Mouse (Mus musculus): ENCODE measurements around the gene Osbpl8. TPM values are rescaled to one million over a fixed set of nuclear protein-coding genes. Genes with fewer than 3 reads are reported as not detected.

Osbpl8 gene
- polyA plus RNA-seq, 1 experiment from 2014 or later: 20.5 TPM

DNA sequence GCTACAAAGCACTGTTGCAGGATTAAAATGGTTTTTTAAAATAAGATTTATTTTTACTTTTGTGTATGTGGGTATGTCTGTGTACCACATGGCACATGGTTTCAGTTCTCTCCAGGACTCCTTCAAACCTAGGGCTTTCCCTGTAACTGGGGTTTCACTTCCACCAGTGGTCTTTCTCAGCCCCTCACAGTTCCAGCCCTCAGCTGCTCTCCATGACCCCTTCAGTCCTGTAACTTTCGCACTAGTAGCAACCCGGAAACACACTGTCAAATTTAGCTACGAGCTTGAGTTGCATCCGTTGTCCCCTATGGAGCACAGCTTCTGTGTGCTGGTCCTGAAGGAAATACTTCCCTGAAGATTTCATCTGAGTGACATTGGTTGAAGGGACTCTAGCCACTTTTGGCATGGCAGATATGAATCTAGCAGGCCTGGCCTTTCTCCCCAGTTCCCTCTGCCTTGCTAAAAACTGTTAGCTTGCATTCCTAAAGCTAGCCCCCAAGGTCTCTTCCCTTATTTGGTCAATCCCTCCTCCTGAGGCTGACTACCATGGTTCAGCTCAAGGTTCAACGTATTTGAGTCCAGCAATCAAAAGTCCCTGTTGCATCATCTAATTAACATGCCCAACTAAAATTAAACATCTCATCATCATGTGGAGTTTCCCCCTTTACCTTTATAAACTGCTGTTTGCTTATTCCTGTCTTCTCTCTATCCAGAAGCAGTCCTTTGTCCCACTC, 4.6 kb upstream of the Osbpl8 start:
- H3K4me3 ChIP-seq (ENCODE audit: low read depth, low read length): no peak overlapping the region
- ATAC-seq (replicated peaks; ENCODE audit: insufficient number of reproducible peaks, low FRiP score, low TSS enrichment): no peak
- H3K9me3 ChIP-seq (replicated peaks; ENCODE audit: control insufficient read depth, low read length): no peaks in the 10 kb centered on the region
- no peaks in the 10 kb centered on the region for H3K27me3 ChIP-seq (ENCODE audit: control insufficient read depth, insufficient read depth, low read length)
- no peak overlapping the region for H3K4me2 ChIP-seq
- 59% methylated on average over 5 of the region's 5 CpGs for WGBS (ENCODE audit: insufficient replicate concordance)
- peaks cover 5% of the 10 kb centered on the region; the same call in 1 of the 2 replicates for H3K4me1 ChIP-seq (ENCODE audit: control insufficient read depth, insufficient read depth, low read length)
- no peaks in the 10 kb centered on the region for H3K36me3 ChIP-seq (ENCODE audit: control insufficient read depth, insufficient read depth, low read length)
- H3K27ac ChIP-seq (ENCODE audit: low read depth, low read length): no peak overlapping the region
- no peak overlapping the region for H3K9ac ChIP-seq (ENCODE audit: low read depth, low read length)

- Histone ChIP-seq H3K36me3 (ENCODE audit: control insufficient read depth, insufficient read depth, low read length) (no peaks in the 10 kb centered on the region), H3K27me3 (ENCODE audit: control insufficient read depth, insufficient read depth, low read length) (no peaks in the 10 kb centered on the region), H3K4me3 (ENCODE audit: low read depth, low read length) (no peak overlapping the region), H3K4me1 (ENCODE audit: control insufficient read depth, insufficient read depth, low read length) (peaks cover 5% of the 10 kb centered on the region; the same call in 1 of the 2 replicates), H3K9me3 (replicated peaks; ENCODE audit: control insufficient read depth, low read length) (no peaks in the 10 kb centered on the region), H3K4me2 (no peak overlapping the region), H3K27ac (ENCODE audit: low read depth, low read length) (no peak overlapping the region), H3K9ac (ENCODE audit: low read depth, low read length) (no peak overlapping the region)
- 85% methylated on average over 3 of the region's 3 CpGs for WGBS (ENCODE audit: insufficient replicate concordance)
- no peak for ATAC-seq (replicated peaks; ENCODE audit: insufficient number of reproducible peaks, low FRiP score, low TSS enrichment)
Measured at GRCm38 (mm10) chr10:111160540-111160939, 4.0 kb upstream of the Osbpl8 start.

DNA sequence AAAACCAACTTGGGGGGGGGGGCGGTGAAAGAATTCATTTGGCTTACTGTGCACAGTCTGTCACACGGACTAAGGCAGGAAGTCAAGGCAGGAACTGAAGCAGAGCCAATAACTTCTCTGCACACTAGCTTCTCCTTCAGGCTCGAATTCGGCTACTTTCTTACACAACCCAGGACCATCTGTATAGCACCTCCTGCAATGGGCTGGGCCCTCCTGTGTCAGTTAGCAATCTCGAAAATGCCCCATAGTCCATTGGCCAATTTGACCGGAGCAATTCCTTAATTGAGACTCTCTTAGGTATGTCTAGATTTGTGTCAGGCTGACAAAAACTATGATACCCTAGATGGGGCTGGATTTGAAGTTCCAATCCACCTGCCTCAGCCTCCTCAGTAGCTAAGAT, 3.2 kb upstream of the Osbpl8 start:
- Histone ChIP-seq H3K9ac (ENCODE audit: low read depth, low read length) (no peak overlapping the region), H3K27ac (ENCODE audit: low read depth, low read length) (no peak overlapping the region), H3K4me2 (no peak overlapping the region), H3K4me1 (ENCODE audit: control insufficient read depth, insufficient read depth, low read length) (peaks cover 5% of the 10 kb centered on the region), H3K4me3 (ENCODE audit: low read depth, low read length) (no peak overlapping the region), H3K27me3 (ENCODE audit: control insufficient read depth, insufficient read depth, low read length) (no peaks in the 10 kb centered on the region), H3K36me3 (ENCODE audit: control insufficient read depth, insufficient read depth, low read length) (no peaks in the 10 kb centered on the region), H3K9me3 (replicated peaks; ENCODE audit: control insufficient read depth, low read length) (no peaks in the 10 kb centered on the region)
- ATAC-seq (replicated peaks; ENCODE audit: insufficient number of reproducible peaks, low FRiP score, low TSS enrichment): no peak
- WGBS (ENCODE audit: insufficient replicate concordance): 85% methylated on average over 6 of the region's 6 CpGs

DNA sequence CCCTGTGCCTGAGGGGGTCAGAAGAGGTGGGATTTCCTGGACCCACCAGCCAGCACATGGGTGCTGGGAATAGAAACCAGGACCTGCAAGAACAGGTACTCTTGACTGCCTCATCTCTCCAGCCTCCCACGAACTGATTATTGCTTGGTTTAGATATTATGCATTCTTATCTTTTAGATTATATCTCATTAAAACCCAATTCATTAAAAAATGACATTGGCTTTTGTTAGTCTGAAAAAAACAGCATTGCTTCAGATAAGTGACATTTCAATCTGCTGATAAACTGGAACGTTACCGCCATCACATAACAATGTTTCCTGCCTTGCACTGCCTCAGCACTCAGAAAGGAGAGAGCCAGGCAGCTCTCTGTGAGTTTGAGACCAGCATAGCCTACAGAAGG, 1.5 kb upstream of the Osbpl8 start:
- H3K4me1 ChIP-seq (ENCODE audit: control insufficient read depth, insufficient read depth, low read length): peaks cover 11% of the 10 kb centered on the region
- H3K27ac ChIP-seq (ENCODE audit: low read depth, low read length): no peak overlapping the region
- 45% methylated on average over 3 of the region's 3 CpGs for WGBS (ENCODE audit: insufficient replicate concordance)

DNA sequence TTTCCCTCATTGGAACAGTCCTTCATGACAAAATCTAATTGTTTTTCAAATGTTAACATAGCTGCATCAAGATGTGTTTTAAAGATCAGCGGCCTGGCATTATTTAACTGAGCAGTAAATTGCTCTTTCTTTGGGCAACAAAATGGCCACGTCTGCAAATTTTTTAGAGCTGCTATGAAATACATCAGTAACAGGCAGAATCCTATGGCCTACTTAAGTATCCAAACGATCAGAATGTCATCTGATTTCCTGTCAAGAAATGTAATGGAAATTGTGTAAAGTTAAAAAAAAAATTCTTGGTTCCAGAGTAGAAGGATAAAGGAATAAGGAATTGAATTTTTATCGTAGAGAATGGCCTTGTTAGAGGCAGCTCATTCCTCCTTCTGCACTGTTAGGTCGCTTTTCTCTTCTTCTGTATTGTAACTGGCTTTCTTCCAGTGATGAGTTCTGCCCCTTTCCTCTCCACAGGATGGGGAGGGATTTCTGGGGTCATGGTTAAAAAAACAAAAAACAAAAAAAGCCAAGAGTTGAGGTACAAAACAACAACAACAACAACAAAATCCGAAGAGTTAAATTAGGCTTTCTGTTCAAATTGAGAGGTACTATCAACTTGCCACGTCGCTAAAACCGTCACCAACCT, 831 bp upstream of the Osbpl8 start:
- no peaks in the 10 kb centered on the region for H3K27me3 ChIP-seq (ENCODE audit: control insufficient read depth, insufficient read depth, low read length)
- H3K4me2 ChIP-seq: peak overlapping the region; percentile 65
- ATAC-seq (replicated peaks; ENCODE audit: insufficient number of reproducible peaks, low FRiP score, low TSS enrichment): no peak
- 29% methylated on average over 9 of the region's 9 CpGs for WGBS (ENCODE audit: insufficient replicate concordance)
- H3K27ac ChIP-seq (ENCODE audit: low read depth, low read length): peak overlapping the region; percentile 97
- H3K4me3 ChIP-seq (ENCODE audit: low read depth, low read length): peak overlapping the region; percentile 98
- H3K36me3 ChIP-seq (ENCODE audit: control insufficient read depth, insufficient read depth, low read length): no peaks in the 10 kb centered on the region
- H3K9ac ChIP-seq (ENCODE audit: low read depth, low read length): peak overlapping the region; percentile 64
- H3K4me1 ChIP-seq (ENCODE audit: control insufficient read depth, insufficient read depth, low read length): peaks cover 17% of the 10 kb centered on the region
- H3K9me3 ChIP-seq (replicated peaks; ENCODE audit: control insufficient read depth, low read length): no peaks in the 10 kb centered on the region

More for the DNA sequence above, 1.5 kb upstream of the Osbpl8 start:
- Histone ChIP-seq H3K9me3 (replicated peaks; ENCODE audit: control insufficient read depth, low read length) (no peaks in the 10 kb centered on the region), H3K36me3 (ENCODE audit: control insufficient read depth, insufficient read depth, low read length) (no peaks in the 10 kb centered on the region), H3K4me2 (no peak overlapping the region), H3K27me3 (ENCODE audit: control insufficient read depth, insufficient read depth, low read length) (no peaks in the 10 kb centered on the region), H3K9ac (ENCODE audit: low read depth, low read length) (no peak overlapping the region), H3K4me3 (ENCODE audit: low read depth, low read length) (no peak overlapping the region)
- ATAC-seq (replicated peaks; ENCODE audit: insufficient number of reproducible peaks, low FRiP score, low TSS enrichment): no peak

GRCm38 (mm10) chr10:111165219-111165981, 848 bp downstream of the Osbpl8 start:
- H3K4me1 ChIP-seq (ENCODE audit: control insufficient read depth, insufficient read depth, low read length): peaks cover 20% of the 10 kb centered on the region
- no peaks in the 10 kb centered on the region for H3K27me3 ChIP-seq (ENCODE audit: control insufficient read depth, insufficient read depth, low read length)
- peak overlapping the region; percentile 98 for H3K4me3 ChIP-seq (ENCODE audit: low read depth, low read length)
- peak; percentile 5; the same call in 1 of the 2 replicates for ATAC-seq (replicated peaks; ENCODE audit: insufficient number of reproducible peaks, low FRiP score, low TSS enrichment)
- peak overlapping the region; percentile 97 for H3K27ac ChIP-seq (ENCODE audit: low read depth, low read length)
- WGBS (ENCODE audit: insufficient replicate concordance): under 1% methylated on average over 52 of the region's 52 CpGs
- H3K4me2 ChIP-seq: peak overlapping the region; percentile 71
- H3K36me3 ChIP-seq (ENCODE audit: control insufficient read depth, insufficient read depth, low read length): no peaks in the 10 kb centered on the region
- peak overlapping the region; percentile 98 for H3K9ac ChIP-seq (ENCODE audit: low read depth, low read length)
- no peaks in the 10 kb centered on the region for H3K9me3 ChIP-seq (replicated peaks; ENCODE audit: control insufficient read depth, low read length)

GRCm38 (mm10) chr10:111166057-111166841, 1.7 kb downstream of the Osbpl8 start:
- 61% methylated on average over 4 of the region's 4 CpGs for WGBS (ENCODE audit: insufficient replicate concordance)

GRCm38 (mm10) chr10:111167444-111167843, 2.9 kb downstream of the Osbpl8 start:
- Histone ChIP-seq H3K4me3 (ENCODE audit: low read depth, low read length) (no peak overlapping the region), H3K9me3 (replicated peaks; ENCODE audit: control insufficient read depth, low read length) (no peaks in the 10 kb centered on the region), H3K36me3 (ENCODE audit: control insufficient read depth, insufficient read depth, low read length) (no peaks in the 10 kb centered on the region), H3K4me1 (ENCODE audit: control insufficient read depth, insufficient read depth, low read length) (peaks cover 34% of the 10 kb centered on the region), H3K4me2 (no peak overlapping the region; the same call in 1 of the 2 replicates), H3K27me3 (ENCODE audit: control insufficient read depth, insufficient read depth, low read length) (no peaks in the 10 kb centered on the region), H3K9ac (ENCODE audit: low read depth, low read length) (no peak overlapping the region), H3K27ac (ENCODE audit: low read depth, low read length) (no peak overlapping the region; the same call in 1 of the 2 replicates)
- no peak for ATAC-seq (replicated peaks; ENCODE audit: insufficient number of reproducible peaks, low FRiP score, low TSS enrichment)
- 70% methylated on average over 4 of the region's 4 CpGs for WGBS (ENCODE audit: insufficient replicate concordance)

More at GRCm38 (mm10) chr10:111166057-111166841, 1.7 kb downstream of the Osbpl8 start:
- H3K27ac ChIP-seq (ENCODE audit: low read depth, low read length): no peak overlapping the region
- no peaks in the 10 kb centered on the region for H3K9me3 ChIP-seq (replicated peaks; ENCODE audit: control insufficient read depth, low read length)
- H3K36me3 ChIP-seq (ENCODE audit: control insufficient read depth, insufficient read depth, low read length): no peaks in the 10 kb centered on the region
- no peak for ATAC-seq (replicated peaks; ENCODE audit: insufficient number of reproducible peaks, low FRiP score, low TSS enrichment)
- H3K4me2 ChIP-seq: peak overlapping the region; percentile 71
- peak overlapping the region; percentile 98 for H3K4me3 ChIP-seq (ENCODE audit: low read depth, low read length)
- H3K9ac ChIP-seq (ENCODE audit: low read depth, low read length): peak overlapping the region; percentile 29
- peaks cover 23% of the 10 kb centered on the region for H3K4me1 ChIP-seq (ENCODE audit: control insufficient read depth, insufficient read depth, low read length)
- no peaks in the 10 kb centered on the region for H3K27me3 ChIP-seq (ENCODE audit: control insufficient read depth, insufficient read depth, low read length)

All from heart, embryonic 11.5 days (tissue).